Mouse (Mus musculus) kidney, embryonic 16.5 days (tissue): ENCODE data around the gene Cldn4. TPM values are rescaled to one million over a fixed set of nuclear protein-coding genes. Genes with fewer than 3 reads are reported as not detected.

ENCODE experiments used
- ATAC-seq: fragments of 200-750 bp; cut with Nextera tagmentation; 2 replicates; pipeline ENCODE4 v1.8.0; 2017; ENCODE audit warnings: moderate TSS enrichment; ENCODE audit not compliant: low FRiP score, low TSS enrichment
- H3K27ac ChIP-seq: fragments of 300-500 bp; sonication (generic); 2 replicates; pipeline ENCODE4 v1.5.1; 2014; ENCODE audit warnings: low read length
- H3K27me3 ChIP-seq: fragments of 300-500 bp; sonication (generic); 2 replicates; pipeline ENCODE4 v1.6.1; 2014; ENCODE audit warnings: low read length, control low read depth, mixed read lengths; ENCODE audit not compliant: insufficient read depth
- H3K36me3 ChIP-seq: fragments of 300-500 bp; sonication (generic); 2 replicates; pipeline ENCODE4 v1.6.1; 2014; ENCODE audit warnings: low read length, control low read depth, mixed read lengths; ENCODE audit not compliant: insufficient read depth
- H3K4me1 ChIP-seq: fragments of 300-500 bp; sonication (generic); 2 replicates; pipeline ENCODE4 v1.6.1; 2014; ENCODE audit warnings: low read length, control low read depth, mixed read lengths; ENCODE audit not compliant: insufficient read depth
- H3K4me2 ChIP-seq: fragments of 300-500 bp; sonication (generic); replicated peaks from 2 replicates; pipeline ENCODE4 v1.6.1; 2014; ENCODE audit warnings: low read depth, low read length
- H3K4me3 ChIP-seq: fragments of 300-500 bp; sonication (generic); 2 replicates; pipeline ENCODE4 v1.5.1; 2014; ENCODE audit warnings: mild to moderate bottlenecking, low read length
- H3K9ac ChIP-seq: fragments of 300-500 bp; sonication (generic); replicated peaks from 2 replicates; pipeline ENCODE4 v1.6.1; 2014; ENCODE audit warnings: low read length
- H3K9me3 ChIP-seq: fragments of 300-500 bp; sonication (generic); 2 replicates; pipeline ENCODE4 v1.6.1; 2016; ENCODE audit warnings: low read length, control low read depth
- WGBS: fragments of 180-500 bp; shearing (Covaris S2); extraction: QIAGEN DNeasy Blood & Tissue Kit; methylation state at CpG from one replicate; pipeline ENCODE4 v1.1.7; 2014; 5-methylcytosine and 5-hydroxymethylcytosine counted together
- polyA plus RNA-seq: library from polyadenylated mRNA; unstranded; fragments of >200 nt; fragmentation: Nextera tagmentation; extraction: Ambion mirVana; gene quantifications from 2 replicates; pipeline ENCODE4 v1.2.1, GENCODE M21; 2015

The Cldn4 gene
- polyA plus RNA-seq, 1 experiment from 2014 or later, result 64.7 TPM

DNA sequence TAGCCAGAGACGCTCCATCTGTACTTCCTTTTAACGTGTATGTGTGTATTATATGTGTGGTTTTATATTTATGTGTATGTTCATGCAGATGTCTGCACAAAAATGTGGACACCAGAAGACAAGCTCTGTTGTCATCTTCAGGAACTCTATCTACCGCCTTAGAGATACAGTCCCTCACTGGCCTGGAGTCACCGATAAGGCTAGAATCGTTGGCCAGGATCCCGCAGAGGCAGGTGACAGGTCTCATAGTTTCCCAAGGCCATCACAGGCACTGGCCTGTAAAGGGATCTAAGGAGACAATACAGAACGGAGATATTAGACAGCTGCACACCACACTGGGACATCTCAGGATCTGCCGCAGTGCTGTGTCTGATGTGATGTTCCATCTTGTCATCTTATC, 25.6 kb downstream of the Cldn4 start:
- no peak for ATAC-seq
- 90% methylated on average over 8 of the region's 8 CpGs for WGBS

DNA sequence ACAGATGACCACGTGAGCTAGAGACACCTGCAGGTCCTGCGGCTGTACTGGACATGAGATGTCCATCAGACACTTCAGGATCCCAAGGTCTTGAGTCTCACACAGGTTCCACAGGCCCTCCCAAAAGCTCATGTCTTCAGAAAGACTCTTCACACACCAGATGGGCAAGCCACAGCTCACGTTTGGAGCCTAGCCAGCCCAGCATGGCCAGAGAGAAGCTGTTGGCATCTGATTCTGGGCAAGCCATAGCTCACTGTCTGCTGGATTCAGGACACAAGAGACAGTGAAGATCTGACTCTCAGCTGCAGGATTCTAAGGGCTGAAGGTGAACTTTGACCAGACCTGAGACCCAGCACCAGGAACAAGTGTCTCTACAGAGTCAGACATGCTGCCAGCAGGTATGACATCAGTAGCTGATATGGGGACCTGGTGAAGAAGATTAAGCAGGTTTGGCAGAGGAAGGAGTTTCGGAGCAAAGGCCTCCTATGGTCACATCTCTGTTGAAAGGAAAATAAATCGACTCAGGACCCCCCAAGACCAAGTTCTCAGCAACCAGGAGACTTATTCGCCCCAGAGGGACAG, 26.5 kb downstream of the Cldn4 start:
- no peaks in the 10 kb centered on the region for H3K36me3 ChIP-seq
- no peaks in the 10 kb centered on the region for H3K27me3 ChIP-seq
- H3K27ac ChIP-seq, result no peak overlapping the region
- no peak for ATAC-seq
- H3K4me2 ChIP-seq, result no peak overlapping the region
- WGBS, result 78% methylated on average over 6 of the region's 6 CpGs
- H3K9me3 ChIP-seq, result no peaks in the 10 kb centered on the region
- H3K4me1 ChIP-seq, result no peaks in the 10 kb centered on the region
- no peak overlapping the region for H3K9ac ChIP-seq
- H3K4me3 ChIP-seq, result no peak overlapping the region

More for the DNA sequence above, 25.6 kb downstream of the Cldn4 start:
- Histone ChIP-seq H3K27me3 (no peaks in the 10 kb centered on the region), H3K27ac (no peak overlapping the region), H3K36me3 (no peaks in the 10 kb centered on the region), H3K4me1 (no peaks in the 10 kb centered on the region), H3K4me3 (no peak overlapping the region), H3K9ac (no peak overlapping the region), H3K9me3 (no peaks in the 10 kb centered on the region), H3K4me2 (no peak overlapping the region)

DNA sequence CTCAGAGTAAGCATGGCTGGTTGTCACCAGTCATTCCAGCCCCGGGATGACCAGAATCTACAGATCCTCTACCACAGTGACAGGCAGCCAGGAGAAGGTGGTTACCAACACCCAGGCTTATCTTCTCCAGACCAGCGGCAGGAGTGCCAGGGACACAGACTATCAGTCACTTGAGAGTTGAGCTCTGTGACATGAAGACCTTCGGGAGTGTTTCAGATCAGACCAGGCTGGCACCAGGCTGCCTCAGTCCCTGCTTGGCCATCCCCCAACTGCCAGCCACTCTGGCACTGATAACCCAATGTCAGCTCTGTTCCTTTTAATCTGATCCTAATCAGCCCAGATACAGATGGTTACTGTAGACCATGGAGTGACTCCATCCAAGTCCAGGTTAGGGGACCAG, 27.6 kb downstream of the Cldn4 start:
- Histone ChIP-seq H3K27ac (no peak overlapping the region), H3K4me1 (no peaks in the 10 kb centered on the region), H3K4me3 (no peak overlapping the region), H3K4me2 (no peak overlapping the region), H3K9me3 (no peaks in the 10 kb centered on the region), H3K36me3 (no peaks in the 10 kb centered on the region), H3K27me3 (no peaks in the 10 kb centered on the region), H3K9ac (no peak overlapping the region)
- WGBS, result 93% methylated on average over 3 of the region's 3 CpGs
- no peak for ATAC-seq

DNA sequence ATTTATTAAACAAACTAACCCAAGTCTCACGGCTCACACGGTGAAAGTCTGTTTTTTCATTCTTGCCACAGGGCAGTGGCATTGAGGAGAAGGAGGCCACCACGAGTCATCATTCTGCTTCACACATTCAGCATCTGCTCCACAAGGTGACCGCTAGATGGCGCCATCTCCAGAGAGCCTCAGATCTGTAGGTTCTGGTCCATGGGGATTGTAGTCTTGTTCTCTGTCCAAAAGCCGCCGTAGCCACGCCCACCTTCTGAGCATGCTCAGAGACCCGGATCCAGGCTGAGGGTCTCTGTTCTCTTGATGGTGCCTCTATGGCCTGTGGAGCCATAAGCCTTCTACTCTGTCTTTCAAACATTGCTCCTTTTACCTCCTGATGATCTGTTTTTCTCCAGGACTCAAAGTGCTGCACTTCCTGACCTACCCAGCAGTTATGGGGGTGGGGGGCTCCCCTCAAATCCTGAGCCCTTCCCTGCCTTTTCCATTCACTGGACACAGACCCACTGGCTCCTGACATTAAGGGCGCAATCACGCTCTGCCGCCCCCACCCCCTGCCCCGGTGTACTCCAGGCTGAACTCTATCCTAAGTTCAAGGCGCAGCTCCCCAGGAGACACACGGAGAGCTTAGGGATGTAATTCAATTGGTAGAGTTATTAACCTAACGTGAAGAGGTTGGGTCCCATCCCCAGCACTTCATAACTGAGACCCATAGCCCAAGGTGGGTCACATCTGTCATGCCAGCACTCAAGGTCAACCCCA, 28.5 kb downstream of the Cldn4 start:
- H3K36me3 ChIP-seq, result no peaks in the 10 kb centered on the region
- no peak for ATAC-seq
- no peak overlapping the region for H3K27ac ChIP-seq
- H3K4me3 ChIP-seq, result no peak overlapping the region
- no peaks in the 10 kb centered on the region for H3K9me3 ChIP-seq
- no peaks in the 10 kb centered on the region for H3K27me3 ChIP-seq
- no peak overlapping the region for H3K4me2 ChIP-seq
- H3K9ac ChIP-seq, result no peak overlapping the region
- WGBS, result 51% methylated on average over 16 of the region's 16 CpGs
- no peaks in the 10 kb centered on the region for H3K4me1 ChIP-seq

DNA sequence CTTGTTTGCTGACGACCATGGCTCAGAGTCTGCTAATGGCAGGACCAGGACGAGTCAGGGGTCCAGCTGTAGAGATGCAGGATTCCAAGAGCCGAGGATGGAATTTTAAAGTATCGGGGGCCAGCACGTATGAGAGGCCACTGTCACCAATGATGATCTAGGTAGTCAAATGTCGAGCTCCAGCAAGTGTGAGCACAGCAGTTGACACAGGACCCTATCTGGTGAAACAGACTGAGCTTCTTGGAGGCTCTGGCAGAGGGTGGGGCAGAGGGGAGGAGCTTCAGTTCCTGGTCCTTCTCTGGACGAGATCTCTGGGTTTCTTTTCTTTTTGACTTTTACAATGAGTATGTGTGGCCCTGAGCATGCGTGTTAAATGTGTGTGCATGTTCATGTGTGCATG, 31.4 kb downstream of the Cldn4 start, which contains the start of gene Cldn13:
Cldn13 (minus strand) TSS at position 216 of the 400 bp plus-strand sequence.
- Histone ChIP-seq H3K27ac (no peak within 1 kb of the TSS), H3K9me3 (no peaks in the 10 kb centered on the region), H3K9ac (no peak within 1 kb of the TSS), H3K4me3 (no peak within 1 kb of the TSS), H3K36me3 (no peaks in the 10 kb centered on the region), H3K27me3 (no peaks in the 10 kb centered on the region), H3K4me2 (no peak within 1 kb of the TSS), H3K4me1 (no peaks in the 10 kb centered on the region)
- no peak for ATAC-seq
- 80% methylated on average over 8 of the region's 8 CpGs for WGBS

DNA sequence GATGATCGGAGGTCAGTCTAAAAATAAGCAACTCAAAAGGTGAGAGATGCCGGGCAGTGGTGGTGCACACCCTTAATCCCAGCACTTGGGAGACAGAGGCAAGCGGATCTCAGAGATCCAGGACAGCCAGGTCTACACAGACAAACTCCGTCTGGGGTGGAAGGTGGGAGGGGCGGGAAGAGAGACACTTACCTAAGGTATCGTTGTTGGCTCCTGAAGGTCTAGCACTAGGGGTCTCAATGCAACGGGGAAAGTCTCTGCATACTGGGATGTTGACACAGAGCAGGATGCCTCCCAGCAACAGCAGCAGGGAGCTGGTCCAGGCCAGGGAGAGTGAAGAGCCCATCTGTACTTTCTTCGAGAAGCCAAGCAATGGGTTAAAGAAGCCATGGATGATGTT, 32.2 kb downstream of the Cldn4 start:
- H3K4me2 ChIP-seq, result no peak overlapping the region
- H3K9me3 ChIP-seq, result no peaks in the 10 kb centered on the region
- no peak overlapping the region for H3K27ac ChIP-seq
- H3K36me3 ChIP-seq, result no peaks in the 10 kb centered on the region
- no peaks in the 10 kb centered on the region for H3K27me3 ChIP-seq
- H3K4me1 ChIP-seq, result no peaks in the 10 kb centered on the region
- WGBS, result 81% methylated on average over 8 of the region's 8 CpGs
- H3K4me3 ChIP-seq, result no peak overlapping the region
- H3K9ac ChIP-seq, result no peak overlapping the region
- no peak for ATAC-seq

DNA sequence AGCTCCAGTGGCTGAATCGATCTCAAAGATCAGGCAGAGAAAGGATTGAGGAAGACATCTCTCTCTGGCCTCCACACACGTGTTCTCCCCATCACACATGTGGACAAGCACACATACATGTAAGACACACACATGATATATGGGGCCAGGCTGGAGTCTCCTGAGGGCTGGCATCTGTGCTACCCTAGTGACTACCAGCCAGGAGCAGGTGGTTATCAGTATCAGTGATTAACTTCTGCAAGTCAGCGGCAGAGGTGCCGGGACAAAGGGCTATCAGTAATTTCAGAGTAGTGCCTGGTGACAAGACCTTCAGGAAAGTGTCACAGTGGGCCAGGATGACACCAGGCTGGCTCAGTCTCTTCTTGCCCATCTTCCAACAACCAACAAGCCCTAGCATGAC, 33.0 kb downstream of the Cldn4 start:
- 89% methylated on average over 4 of the region's 4 CpGs for WGBS
- no peak for ATAC-seq

DNA sequence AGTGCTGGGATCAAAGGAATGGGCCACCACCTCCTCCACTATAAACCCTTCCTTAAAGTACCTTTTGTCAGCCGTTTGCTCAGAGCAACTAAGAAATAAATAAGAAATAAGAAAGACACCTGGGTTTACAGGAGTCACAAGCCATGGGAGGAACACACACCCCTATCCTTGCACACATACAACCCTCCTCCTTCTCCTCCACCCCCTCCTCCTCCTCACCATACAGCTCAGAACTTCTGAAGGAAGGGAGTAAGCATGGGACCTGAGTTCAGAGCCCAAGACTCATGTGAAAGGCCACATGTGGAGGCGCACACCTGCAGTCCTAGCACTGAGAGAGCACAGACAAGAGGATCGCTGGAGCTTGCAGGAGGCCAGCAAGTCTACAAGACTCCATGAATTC, 33.4 kb downstream of the Cldn4 start:
- H3K4me3 ChIP-seq, result no peak overlapping the region

More for the DNA sequence above, 33.0 kb downstream of the Cldn4 start:
- Histone ChIP-seq H3K4me3 (no peak overlapping the region), H3K9ac (no peak overlapping the region), H3K27me3 (no peaks in the 10 kb centered on the region), H3K4me2 (no peak overlapping the region), H3K9me3 (no peaks in the 10 kb centered on the region), H3K4me1 (no peaks in the 10 kb centered on the region), H3K27ac (no peak overlapping the region), H3K36me3 (no peaks in the 10 kb centered on the region)

DNA sequence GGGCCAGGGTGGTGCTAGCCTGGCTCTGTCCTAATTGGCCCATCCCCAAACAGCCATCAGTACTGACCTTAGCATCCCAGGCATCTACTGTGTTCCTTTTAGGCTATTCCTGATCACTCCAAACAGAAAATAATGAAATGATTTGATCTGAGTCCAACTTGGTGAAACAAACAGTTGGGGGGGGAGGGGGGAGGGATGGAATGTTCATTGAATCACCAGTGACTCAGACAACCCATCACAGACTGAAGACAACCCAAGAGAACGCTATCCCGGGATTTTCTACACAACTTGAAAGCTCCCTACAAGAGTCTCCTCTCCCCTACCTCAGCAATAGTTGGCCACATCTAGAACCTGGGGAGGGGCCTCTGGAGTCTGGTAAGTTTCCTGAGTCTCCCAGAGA, 34.8 kb downstream of the Cldn4 start:
- 0 out of 2 replicates have a peak, but pooled peaks cover 3% of the 10 kb centered on the region for H3K4me1 ChIP-seq
- no peak overlapping the region for H3K4me2 ChIP-seq
- no peaks in the 10 kb centered on the region for H3K27me3 ChIP-seq
- H3K9me3 ChIP-seq, result no peaks in the 10 kb centered on the region
- 100% methylated on average over 2 of the region's 2 CpGs for WGBS
- no peak overlapping the region for H3K4me3 ChIP-seq
- no peak overlapping the region for H3K27ac ChIP-seq
- ATAC-seq, result no peak
- H3K9ac ChIP-seq, result no peak overlapping the region
- H3K36me3 ChIP-seq, result no peaks in the 10 kb centered on the region

More for the DNA sequence above, 33.4 kb downstream of the Cldn4 start:
- Histone ChIP-seq H3K4me2 (no peak overlapping the region), H3K27ac (no peak overlapping the region), H3K9me3 (no peaks in the 10 kb centered on the region), H3K9ac (no peak overlapping the region), H3K36me3 (no peaks in the 10 kb centered on the region), H3K4me1 (no peaks in the 10 kb centered on the region), H3K27me3 (no peaks in the 10 kb centered on the region)
- ATAC-seq, result no peak
- 66% methylated on average over 3 of the region's 3 CpGs for WGBS

DNA sequence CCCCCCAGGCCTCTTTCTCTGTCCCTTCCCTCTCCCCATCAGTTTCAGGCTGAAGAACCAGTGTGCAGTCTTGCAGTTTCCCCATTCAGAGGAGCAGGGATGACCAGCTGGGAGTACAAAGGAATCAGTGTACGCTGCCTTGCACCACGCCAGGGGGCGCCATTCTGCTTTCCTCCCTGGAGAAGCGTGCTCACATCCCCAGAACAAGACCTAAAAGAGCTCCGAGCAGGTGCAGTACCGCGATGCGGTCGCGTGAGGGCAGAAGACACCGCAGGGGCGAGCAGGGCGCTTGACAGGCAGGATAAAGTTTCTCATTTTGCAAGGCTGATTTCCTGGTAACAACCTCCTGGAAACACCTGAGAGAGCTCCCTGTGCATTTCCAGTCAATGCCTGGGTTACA, 39.6 kb downstream of the Cldn4 start:
- Histone ChIP-seq H3K27ac (no peak overlapping the region), H3K4me1 (0 out of 2 replicates have a peak, but pooled peaks cover 3% of the 10 kb centered on the region), H3K36me3 (no peaks in the 10 kb centered on the region), H3K4me2 (no peak overlapping the region), H3K4me3 (no peak overlapping the region), H3K9ac (no peak overlapping the region), H3K27me3 (no peaks in the 10 kb centered on the region), H3K9me3 (no peaks in the 10 kb centered on the region)
- WGBS, result 2% methylated on average over 13 of the region's 13 CpGs
- peak; percentile 74 for ATAC-seq
